8 mouse cellular contexts compared by ENCODE assay signal in genomic region chr7:45129776-45130512, GRCm38 (mm10). TPM values are rescaled to one million over a fixed set of nuclear protein-coding genes. Genes with fewer than 3 reads are reported as not detected.
A peak's percentile ranks its signal among the peaks of the same experiment; 100 is the strongest.
DNase-seq lines count a peak whose midpoint lies in the region; ATAC-seq and TF ChIP-seq lines count a peak whose summit lies in the region.

No protein-coding gene starts in this region.

- no peak for ATAC-seq in heart, embryonic 14.5 days (ENCODE audit: insufficient number of reproducible peaks, insufficient read depth, low FRiP score, low read depth)

- no peak for DNase-seq in heart, adult 2 months
- DNase-seq in R1 (ENCODE audit: low read depth, low spot score), result peak; percentile 46
- no peak for DNase-seq in hindbrain, embryonic 10.5 days (ENCODE audit: low spot score)
- no peak for DNase-seq in midbrain, embryonic 10.5 days (ENCODE audit: low spot score)
- DNase-seq in urinary bladder, postnatal 14 days (ENCODE audit: low spot score), result no peak
- DNase-seq in thymus, adult 2 months, result no peak
- no peak for DNase-seq in layer of hippocampus, adult 8-10 months (ENCODE audit: low spot score in 2 of 2)

- TF ChIP-seq POLR2A in heart, adult 2 months (IDR thresholded peaks at IDR 0.05; ENCODE audit: insufficient read depth, low read depth, low read length), result no peak
- no peak for TF ChIP-seq POLR2A in thymus, adult 2 months (IDR thresholded peaks at IDR 0.05; ENCODE audit: control insufficient read depth, extremely low read depth, insufficient read depth, low read length, poor library complexity)

- H3K4me3 ChIP-seq in heart, embryonic 14.5 days (ENCODE audit: control insufficient read depth in 1 of 2, insufficient read depth in 1 of 2, low read depth in 1 of 2, low read length in 2 of 2), result peak overlapping the region in 1 of 2 experiments; percentile 65; a peak in 1 of 4 replicates
- no peak overlapping the region for H3K4me3 ChIP-seq in heart, adult 2 months
- H3K4me3 ChIP-seq in hindbrain, embryonic 10.5 days, result peak overlapping the region; percentile 90
- H3K4me3 ChIP-seq in midbrain, embryonic 10.5 days, result peak overlapping the region; percentile 95
- H3K4me3 ChIP-seq in thymus, adult 2 months (ENCODE audit: control insufficient read depth, insufficient read depth, low read length), result no peak overlapping the region

- peak overlapping the region in 1 of 2 experiments; percentile 92; a peak in 1 of 4 replicates for H3K27ac ChIP-seq in heart, embryonic 14.5 days (replicated peaks in 1 of 2; ENCODE audit: control insufficient read depth in 1 of 2, insufficient read depth in 1 of 2, low read depth in 2 of 2, low read length in 2 of 2)
- H3K27ac ChIP-seq in heart, adult 2 months, result no peak overlapping the region
- H3K27ac ChIP-seq in hindbrain, embryonic 10.5 days, result peak overlapping the region; percentile 100
- H3K27ac ChIP-seq in midbrain, embryonic 10.5 days (replicated peaks), result peak overlapping the region; percentile 100
- no peak overlapping the region for H3K27ac ChIP-seq in thymus, adult 2 months (ENCODE audit: control insufficient read depth, insufficient read depth, low read length)

- H3K9ac ChIP-seq in heart, embryonic 14.5 days (ENCODE audit: low read length), result peak overlapping the region; percentile 82; the same call in 1 of the 2 replicates
- no peak overlapping the region for H3K9ac ChIP-seq in heart, adult 2 months (ENCODE audit: low read depth, low read length)

- H3K4me2 ChIP-seq in heart, embryonic 14.5 days (ENCODE audit: low read length), result peak overlapping the region; percentile 70

- 54% methylated on average over 15 of the region's 15 CpGs for WGBS in heart, embryonic 14.5 days
- WGBS in heart, adult 2 months, result 72% methylated on average over 15 of the region's 15 CpGs
- 44% methylated on average over 15 of the region's 15 CpGs for WGBS in hindbrain, embryonic 10.5 days
- 55% methylated on average over 15 of the region's 15 CpGs for WGBS in midbrain, embryonic 10.5 days
- 83% methylated on average over 15 of the region's 15 CpGs for WGBS in thymus, adult 2 months

- no peaks in the 10 kb centered on the region; the same call in 1 of the 2 replicates for H3K79me2 ChIP-seq in heart, adult 2 months (replicated peaks; ENCODE audit: control insufficient read depth, insufficient read depth, low read length)

- no peak for TF ChIP-seq CTCF in heart, adult 2 months (IDR thresholded peaks at IDR 0.05)
- no peak for TF ChIP-seq CTCF in thymus, adult 2 months (IDR thresholded peaks at IDR 0.05; ENCODE audit: borderline replicate concordance, control insufficient read depth, extremely low read depth, insufficient read depth, low read length, poor library complexity)

- H3K36me3 ChIP-seq in heart, embryonic 14.5 days (ENCODE audit: control insufficient read depth, insufficient read depth, low read length), result peaks cover 26% of the 10 kb centered on the region
- peaks cover 7% of the 10 kb centered on the region for H3K36me3 ChIP-seq in heart, adult 2 months (ENCODE audit: control insufficient read depth, insufficient read depth, low read length)
- H3K36me3 ChIP-seq in hindbrain, embryonic 10.5 days, result peaks cover 31% of the 10 kb centered on the region
- peaks cover 30% of the 10 kb centered on the region for H3K36me3 ChIP-seq in midbrain, embryonic 10.5 days
- peaks cover 24% of the 10 kb centered on the region for H3K36me3 ChIP-seq in thymus, adult 2 months (ENCODE audit: control insufficient read depth, insufficient read depth, low read length)

- H3K27me3 ChIP-seq in heart, embryonic 14.5 days (ENCODE audit: control insufficient read depth, insufficient read depth, low read length), result no peaks in the 10 kb centered on the region
- no peaks in the 10 kb centered on the region for H3K27me3 ChIP-seq in heart, adult 2 months (ENCODE audit: control insufficient read depth, insufficient read depth, low read length)
- peaks cover 13% of the 10 kb centered on the region for H3K27me3 ChIP-seq in hindbrain, embryonic 10.5 days (ENCODE audit: insufficient read depth, poor library complexity, severe bottlenecking)
- peaks cover 7% of the 10 kb centered on the region for H3K27me3 ChIP-seq in midbrain, embryonic 10.5 days (ENCODE audit: low read depth, poor library complexity, severe bottlenecking)
- H3K27me3 ChIP-seq in thymus, adult 2 months (ENCODE audit: control insufficient read depth, insufficient read depth, low read length), result no peaks in the 10 kb centered on the region

- intact Hi-C loops in heart, adult 2 months (cut with DNase I), result loop anchor here (1.0 kb wide), 1 partner anchor 24 kb away; the partner anchor contains the start of genes Aldh16a1 and Pih1d1

- no peaks in the 10 kb centered on the region for H3K9me3 ChIP-seq in heart, embryonic 14.5 days (ENCODE audit: control insufficient read depth, low read length)
- no peaks in the 10 kb centered on the region for H3K9me3 ChIP-seq in hindbrain, embryonic 10.5 days
- no peaks in the 10 kb centered on the region for H3K9me3 ChIP-seq in midbrain, embryonic 10.5 days (replicated peaks)

- TF ChIP-seq EP300 in heart, adult 2 months (IDR thresholded peaks at IDR 0.05; ENCODE audit: insufficient read depth, low read depth, low read length), result no peak

- peaks cover 18 to 23% of the 10 kb centered on the region in 2 experiments for H3K4me1 ChIP-seq in heart, embryonic 14.5 days (ENCODE audit: control insufficient read depth in 2 of 2, insufficient read depth in 2 of 2, low read length in 2 of 2)
- H3K4me1 ChIP-seq in heart, adult 2 months (ENCODE audit: control insufficient read depth, insufficient read depth, low read length), result peaks cover 4% of the 10 kb centered on the region; the same call in 1 of the 2 replicates
- peaks cover 55% of the 10 kb centered on the region for H3K4me1 ChIP-seq in hindbrain, embryonic 10.5 days (replicated peaks)
- H3K4me1 ChIP-seq in midbrain, embryonic 10.5 days, result peaks cover 52% of the 10 kb centered on the region
- peaks cover 35% of the 10 kb centered on the region for H3K4me1 ChIP-seq in thymus, adult 2 months (replicated peaks; ENCODE audit: control insufficient read depth, insufficient read depth, low read length)

RNA-seq across cellular contexts. Expression of gene Rpl13a, which starts 1.4 kb away (rescaled TPM):
- 878 and 918 TPM in 2 replicates for polyA plus RNA-seq in heart, embryonic 14.5 days (2014; fragmentation: Nextera tagmentation; extraction: Ambion mirVana)
- 100 to 1,000 TPM; 561 to 659 TPM for total RNA-seq in heart, adult 2 months (2021)
- 915 and 1,061 TPM in 2 replicates for polyA plus RNA-seq in heart, adult 2 months (2012; rRNA removed)
- 1,174 and 1,234 TPM in 2 replicates for polyA plus RNA-seq in hindbrain, embryonic 10.5 days (2016; fragmentation: Nextera tagmentation; extraction: Ambion mirVana)
- 1,083 and 1,243 TPM in 2 replicates for polyA plus RNA-seq in midbrain, embryonic 10.5 days (2016; fragmentation: Nextera tagmentation; extraction: Ambion mirVana)
- 4,999 and 5,006 TPM in 2 replicates for polyA plus RNA-seq in thymus, adult 2 months (2012; rRNA removed)
- total RNA-seq in layer of hippocampus, adult 8-10 months (2022), result 1,000 to 10,000 TPM in 1 of 4 experiments, 100 to 1,000 TPM in 3; 731 to 1,022 (median 859) TPM

RNA-seq across cellular contexts. Expression of gene Rps11, which starts 5.7 kb away (rescaled TPM):
- polyA plus RNA-seq in heart, embryonic 14.5 days (2014; fragmentation: Nextera tagmentation; extraction: Ambion mirVana), result 1,053 and 1,103 TPM in 2 replicates
- total RNA-seq in heart, adult 2 months (2021), result 100 to 1,000 TPM; 534 to 613 TPM
- 186 and 258 TPM in 2 replicates for polyA plus RNA-seq in heart, adult 2 months (2012; rRNA removed)
- 1,526 and 1,700 TPM in 2 replicates for polyA plus RNA-seq in hindbrain, embryonic 10.5 days (2016; fragmentation: Nextera tagmentation; extraction: Ambion mirVana)
- 1,493 and 1,787 TPM in 2 replicates for polyA plus RNA-seq in midbrain, embryonic 10.5 days (2016; fragmentation: Nextera tagmentation; extraction: Ambion mirVana)
- polyA plus RNA-seq in thymus, adult 2 months (2012; rRNA removed), result 343 and 363 TPM in 2 replicates
- total RNA-seq in layer of hippocampus, adult 8-10 months (2022), result 100 to 1,000 TPM; 439 to 619 (median 513) TPM

RNA-seq across cellular contexts. Expression of gene Gm45713, which starts 6.1 kb away (rescaled TPM):
- polyA plus RNA-seq in heart, embryonic 14.5 days (2014; fragmentation: Nextera tagmentation; extraction: Ambion mirVana), result 0.34 and 0.58 TPM in 2 replicates
- total RNA-seq in heart, adult 2 months (2021), result under 1 TPM in 1 of 2 experiments, not detected in 1; 0.80 TPM
- polyA plus RNA-seq in heart, adult 2 months (2012; rRNA removed), result 4.5 and 4.6 TPM in 2 replicates
- polyA plus RNA-seq in hindbrain, embryonic 10.5 days (2016; fragmentation: Nextera tagmentation; extraction: Ambion mirVana), result 0.13 and 0.15 TPM in 2 replicates
- 0.11 and 0.19 TPM in 2 replicates for polyA plus RNA-seq in midbrain, embryonic 10.5 days (2016; fragmentation: Nextera tagmentation; extraction: Ambion mirVana)
- polyA plus RNA-seq in thymus, adult 2 months (2012; rRNA removed), result 0.27 and 0.91 TPM in 2 replicates
- total RNA-seq in layer of hippocampus, adult 8-10 months (2022), result not detected

RNA-seq across cellular contexts. Expression of gene Flt3l, which starts 6.3 kb away (rescaled TPM):
- polyA plus RNA-seq in heart, embryonic 14.5 days (2014; fragmentation: Nextera tagmentation; extraction: Ambion mirVana), result 1.3 and 1.4 TPM in 2 replicates
- 1 to 10 TPM; 5.5 to 6.4 TPM for total RNA-seq in heart, adult 2 months (2021)
- polyA plus RNA-seq in heart, adult 2 months (2012; rRNA removed), result 47.4 and 59.1 TPM in 2 replicates
- polyA plus RNA-seq in hindbrain, embryonic 10.5 days (2016; fragmentation: Nextera tagmentation; extraction: Ambion mirVana), result 0.85 and 2.0 TPM in 2 replicates
- 1.1 and 1.4 TPM in 2 replicates for polyA plus RNA-seq in midbrain, embryonic 10.5 days (2016; fragmentation: Nextera tagmentation; extraction: Ambion mirVana)
- 177 and 207 TPM in 2 replicates for polyA plus RNA-seq in thymus, adult 2 months (2012; rRNA removed)
- total RNA-seq in layer of hippocampus, adult 8-10 months (2022), result 10 to 100 TPM; 10.0 to 12.0 (median 10.4) TPM

RNA-seq across cellular contexts. Expression of gene Pih1d1, which starts 24.2 kb away (rescaled TPM):
- 86.3 and 94.5 TPM in 2 replicates for polyA plus RNA-seq in heart, embryonic 14.5 days (2014; fragmentation: Nextera tagmentation; extraction: Ambion mirVana)
- 10 to 100 TPM; 33.8 to 36.7 TPM for total RNA-seq in heart, adult 2 months (2021)
- 48.1 and 51.2 TPM in 2 replicates for polyA plus RNA-seq in heart, adult 2 months (2012; rRNA removed)
- 101 and 116 TPM in 2 replicates for polyA plus RNA-seq in hindbrain, embryonic 10.5 days (2016; fragmentation: Nextera tagmentation; extraction: Ambion mirVana)
- 108 and 111 TPM in 2 replicates for polyA plus RNA-seq in midbrain, embryonic 10.5 days (2016; fragmentation: Nextera tagmentation; extraction: Ambion mirVana)
- polyA plus RNA-seq in thymus, adult 2 months (2012; rRNA removed), result 72.5 and 78.7 TPM in 2 replicates
- 10 to 100 TPM; 37.5 to 56.7 (median 46.3) TPM for total RNA-seq in layer of hippocampus, adult 8-10 months (2022)

Comparison
In these comparisons a context has a peak if more than half of its experiments do, and no peak if none do; other contexts are left out.
1. H3K27ac ChIP-seq: peak in hindbrain, embryonic 10.5 days (single experiment) and midbrain, embryonic 10.5 days (single experiment); none in heart, adult 2 months (single experiment) and thymus, adult 2 months (single experiment).
2. H3K4me3 ChIP-seq: peak in hindbrain, embryonic 10.5 days (single experiment) and midbrain, embryonic 10.5 days (single experiment); none in heart, adult 2 months (single experiment) and thymus, adult 2 months (single experiment).